Mouse (Mus musculus) 3134 (cell line): ENCODE measurements at regions not wholly inside any gene's neighbourhood (a gene's known extent, or its start where the extent isn't known, plus 50 kb on each side); places are given as distances from the start of the nearest gene placed in this dataset.
A peak's percentile ranks its signal among the peaks of the same experiment; 100 is the strongest.

ENCODE experiments used
- DNase-seq: peaks from one replicate; pipeline ENCODE4 v3.0.0-alpha.2; 2011; ENCODE audit warnings: low spot score; ENCODE audit not compliant: insufficient read length; ENCODE audit errors: extremely low read depth

DNA sequence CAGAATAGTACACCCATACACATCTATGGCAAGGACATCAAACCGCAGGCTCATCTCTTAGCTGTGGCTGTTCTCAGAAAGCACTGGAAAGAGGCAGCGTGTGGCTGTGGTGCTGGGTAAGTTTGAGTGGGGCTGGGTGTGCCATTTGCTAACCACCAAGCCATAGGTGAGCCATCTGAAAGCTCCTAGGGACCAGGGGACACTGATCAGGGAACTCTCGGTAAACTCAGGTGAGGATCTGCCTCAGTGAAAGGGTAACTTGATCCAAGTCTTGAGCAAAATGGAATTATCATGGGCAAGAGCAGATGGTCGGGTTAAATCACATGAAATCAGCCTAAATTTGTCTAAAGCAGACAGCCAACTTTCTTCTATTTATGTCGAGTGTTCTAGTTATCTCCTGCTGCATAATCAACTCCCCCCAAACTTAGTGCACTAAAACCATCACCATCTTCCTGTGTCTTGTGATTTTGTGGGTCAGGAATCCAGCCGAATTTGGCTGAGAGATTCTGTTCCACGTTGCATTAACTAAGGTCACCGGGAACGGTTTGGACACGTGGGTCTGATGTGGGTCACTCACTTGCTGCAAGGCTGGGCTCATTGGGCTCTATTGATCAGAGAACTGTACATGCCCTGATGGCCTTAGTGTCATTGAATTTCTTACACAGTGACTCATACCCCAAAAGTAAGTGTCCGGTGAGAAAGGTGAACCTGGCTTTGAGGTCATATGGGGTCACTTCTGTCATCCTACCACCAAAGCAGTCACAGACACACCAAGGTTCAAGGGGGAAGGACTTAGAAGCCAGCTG is 78.9 kb upstream of the Hes1 start:
- no peak for DNase-seq

DNA sequence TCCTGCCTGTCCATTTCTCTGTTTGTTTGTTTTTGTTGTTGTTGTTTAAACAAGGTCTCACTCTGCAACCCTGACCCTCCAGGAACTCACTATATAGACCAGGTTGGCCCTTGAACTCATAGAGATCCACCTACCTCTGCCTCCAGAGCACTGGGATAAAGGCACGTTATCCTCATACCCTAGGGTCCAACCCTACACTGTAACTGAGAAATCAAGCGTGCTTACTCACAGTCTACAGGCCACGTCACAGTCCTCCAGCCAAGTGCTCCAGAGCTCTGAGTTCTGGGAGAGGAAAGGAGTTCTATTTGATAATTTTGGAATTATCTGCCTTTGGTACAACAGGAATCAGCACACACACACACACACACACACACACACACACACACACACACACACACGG is 76.6 kb upstream of the Hes1 start:
- no peak for DNase-seq

DNA sequence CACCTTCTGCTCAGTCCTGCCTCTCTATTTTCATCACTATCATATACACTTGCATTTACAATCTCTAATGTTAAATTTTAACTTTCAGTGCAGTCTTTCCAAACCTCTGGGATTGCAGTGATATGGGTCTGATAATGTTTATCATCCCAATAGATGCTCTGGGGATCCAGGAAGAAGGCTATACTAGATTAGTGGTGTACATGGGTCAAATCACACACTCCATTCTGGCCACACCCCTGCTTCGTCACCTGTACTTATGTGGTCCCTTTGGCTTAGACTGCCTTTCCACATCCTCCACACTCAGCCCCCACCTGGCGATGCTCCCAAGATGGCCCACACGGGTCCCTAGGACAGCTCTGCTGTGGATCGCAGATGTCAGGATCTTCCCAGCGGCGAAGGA is 76.2 kb upstream of the Hes1 start:
- DNase-seq, result no peak

DNA sequence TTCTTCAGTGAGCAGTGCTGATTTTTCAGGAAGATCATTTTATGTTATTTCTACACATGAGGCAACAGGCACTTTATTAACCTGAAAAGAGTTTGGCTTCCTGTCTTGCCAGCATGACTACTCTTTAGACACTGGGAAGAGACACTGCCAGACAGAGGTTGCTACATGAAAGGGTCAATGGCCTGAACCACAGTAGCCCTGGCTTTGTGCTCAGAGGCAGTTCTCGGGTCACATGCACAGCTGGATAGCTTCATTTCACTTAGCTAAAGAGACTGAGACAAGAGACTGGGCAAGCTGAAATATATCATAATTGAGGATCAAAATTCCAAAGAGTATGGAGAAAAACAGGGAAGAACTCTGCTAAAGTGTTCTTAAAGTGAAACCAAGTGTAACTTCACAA is 74.9 kb upstream of the Hes1 start:
- DNase-seq, result no peak

DNA sequence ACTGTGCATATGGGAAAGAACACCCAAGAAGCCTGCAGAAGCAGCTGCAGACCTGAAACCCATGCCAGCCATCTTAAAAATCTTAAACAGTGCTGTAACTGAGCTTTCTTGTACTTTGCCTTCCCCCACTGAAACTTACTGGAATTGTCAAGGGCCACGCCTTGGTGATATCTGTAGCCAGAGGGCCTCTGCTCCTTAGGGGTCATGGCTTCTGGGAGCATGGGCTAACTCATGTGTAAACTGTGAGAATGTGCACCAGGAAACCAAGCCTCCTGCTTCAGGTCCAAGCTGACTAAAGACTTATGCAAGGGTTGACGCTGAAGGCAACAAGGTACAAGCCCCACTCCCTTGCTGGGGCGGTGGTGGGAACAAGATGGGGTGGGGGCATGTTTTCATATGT is 73.8 kb upstream of the Hes1 start:
- no peak for DNase-seq

DNA sequence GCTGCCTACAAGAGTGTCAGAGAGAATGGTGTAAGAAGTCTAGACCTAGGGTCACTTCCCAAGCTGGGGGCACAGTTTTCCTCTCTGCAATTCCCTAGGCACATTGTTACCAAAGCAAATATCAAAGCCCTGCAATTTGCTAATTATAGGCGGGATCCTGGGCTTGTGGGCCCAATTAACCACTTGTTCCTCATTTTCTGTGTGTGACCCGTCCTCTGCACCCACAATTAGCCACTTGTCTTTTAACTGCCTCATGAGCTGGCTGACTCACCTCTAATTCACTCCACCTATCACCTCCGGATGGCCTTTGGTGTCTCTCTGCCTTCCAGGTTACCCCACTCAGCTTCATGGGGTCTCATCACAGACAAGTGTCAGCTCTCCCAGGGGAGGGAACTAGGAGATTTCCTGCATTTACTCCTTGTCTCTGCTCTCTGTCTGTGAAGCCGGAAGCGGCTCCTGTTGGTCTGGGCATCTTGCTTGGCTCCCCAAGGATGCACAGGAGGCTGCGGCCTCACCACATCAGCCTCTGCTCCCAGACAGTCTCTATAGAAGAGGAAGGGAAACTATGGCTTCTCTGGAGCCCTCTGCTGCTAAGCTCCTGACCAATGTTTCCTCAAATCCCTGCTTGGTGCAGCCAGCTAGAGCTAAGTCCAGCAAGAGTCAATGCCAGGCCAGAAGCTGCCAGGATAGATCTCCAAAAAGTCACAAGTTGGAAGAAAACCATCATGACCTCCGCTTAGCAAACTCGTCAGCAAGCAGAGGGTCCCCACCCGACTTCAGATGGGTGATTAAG is 73.2 kb upstream of the Hes1 start:
- no peak for DNase-seq

DNA sequence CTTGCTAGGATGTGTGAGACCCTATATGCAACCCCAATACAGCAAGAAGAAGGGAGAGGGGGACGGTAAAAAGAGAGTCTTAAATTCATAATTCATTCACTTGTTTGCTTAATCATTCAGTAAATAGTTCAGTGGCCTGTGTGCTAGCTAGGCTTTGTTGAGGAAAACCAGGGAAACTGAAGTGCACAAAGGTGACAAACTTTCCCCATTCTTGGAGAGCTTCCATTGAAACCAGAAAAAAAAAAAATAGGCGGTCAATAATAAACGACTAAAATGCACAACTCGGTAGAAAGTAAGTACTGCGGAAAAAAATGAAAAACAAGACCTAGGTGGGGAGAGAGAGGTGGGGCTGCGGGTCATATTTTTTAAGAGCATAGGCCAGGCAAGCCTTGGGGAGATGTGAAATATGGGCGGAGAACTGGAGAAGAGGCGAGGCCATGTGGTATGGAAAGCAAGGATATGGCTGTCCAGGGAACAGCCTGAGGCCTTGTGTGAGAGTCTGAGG is 72.3 kb upstream of the Hes1 start:
- no peak for DNase-seq

DNA sequence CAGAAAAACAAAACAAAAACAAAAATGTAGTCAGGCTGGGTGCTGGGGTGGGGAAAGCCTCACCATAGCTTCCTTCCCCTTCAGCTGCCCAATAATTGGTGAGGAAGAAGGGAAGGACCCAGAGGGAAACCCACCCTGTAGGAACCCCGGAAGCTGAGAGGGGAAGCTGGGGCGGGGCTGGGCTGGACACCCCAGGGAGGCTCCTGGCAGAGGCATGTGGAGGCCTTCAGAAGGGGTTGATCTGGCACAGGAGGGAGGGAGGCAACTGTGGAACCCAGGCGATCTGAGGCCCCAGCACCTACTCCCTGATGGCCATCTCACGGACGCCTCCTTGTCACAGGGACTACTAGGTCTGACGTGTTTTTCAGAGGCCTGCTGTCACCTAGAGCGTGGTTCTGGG is 71.1 kb upstream of the Hes1 start:
- DNase-seq, result no peak

DNA sequence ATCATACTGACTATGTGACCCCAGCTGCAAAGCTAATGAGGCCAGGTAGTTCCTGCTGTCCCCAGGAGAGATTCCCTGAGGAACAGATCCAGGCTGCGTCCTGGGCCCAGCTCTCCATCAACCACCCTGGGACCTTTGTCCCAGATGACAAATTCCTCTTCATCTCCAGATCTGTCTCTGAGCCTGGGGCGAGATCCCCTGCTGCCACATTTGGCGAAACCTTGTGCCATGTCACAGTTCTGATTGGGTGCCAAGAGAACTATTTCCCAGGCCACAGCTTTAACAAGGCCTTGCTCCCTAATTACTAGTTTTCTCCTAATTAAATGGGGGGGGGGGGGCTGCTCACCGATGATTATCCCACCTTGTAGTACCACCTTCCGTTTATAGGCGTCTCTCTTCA is 70.6 kb upstream of the Hes1 start:
- no peak for DNase-seq

GRCm38 (mm10) chr16:29996139-29997069 is 67.8 kb upstream of the Hes1 start:
- no peak for DNase-seq

DNA sequence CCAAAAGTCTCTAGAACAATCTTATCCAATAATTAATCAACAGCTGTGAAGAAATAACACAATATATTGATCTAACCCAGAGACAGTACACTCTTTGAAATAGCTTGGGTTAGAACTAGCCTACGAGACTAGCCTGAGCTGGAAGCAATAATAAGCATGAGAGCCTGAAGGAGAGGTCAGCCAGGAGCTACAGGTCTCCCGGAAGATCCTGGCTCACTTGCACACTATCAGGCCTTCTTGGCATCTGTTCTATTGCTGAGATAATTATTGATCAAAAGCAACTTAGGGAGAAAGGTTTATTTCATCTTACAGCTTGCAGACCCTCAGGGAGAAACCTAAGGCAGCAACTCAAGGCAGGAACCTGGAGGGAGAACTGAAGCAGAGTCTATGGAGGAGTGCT is 64.0 kb upstream of the Hes1 start:
- DNase-seq, result no peak

DNA sequence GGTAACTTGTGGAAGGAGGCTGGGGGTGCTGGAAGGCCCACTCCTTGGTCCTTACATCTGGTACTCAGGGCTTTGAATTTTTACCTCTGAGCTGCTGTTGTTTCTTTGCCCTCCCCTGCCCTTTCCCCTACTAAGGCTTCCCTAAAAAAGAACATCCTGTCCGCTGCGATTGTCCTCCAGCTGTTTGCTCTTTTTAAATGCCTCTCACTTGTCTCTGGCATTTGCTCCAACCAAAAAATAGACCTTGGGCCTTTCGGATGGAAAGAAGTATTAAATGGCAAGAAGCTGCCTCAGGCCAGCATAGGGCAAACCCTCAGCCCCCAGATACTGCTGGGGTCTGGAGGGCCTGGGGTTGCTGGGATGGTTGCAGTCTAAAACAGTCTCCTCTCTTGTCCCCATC is 59.1 kb upstream of the Hes1 start:
- DNase-seq, result no peak

DNA sequence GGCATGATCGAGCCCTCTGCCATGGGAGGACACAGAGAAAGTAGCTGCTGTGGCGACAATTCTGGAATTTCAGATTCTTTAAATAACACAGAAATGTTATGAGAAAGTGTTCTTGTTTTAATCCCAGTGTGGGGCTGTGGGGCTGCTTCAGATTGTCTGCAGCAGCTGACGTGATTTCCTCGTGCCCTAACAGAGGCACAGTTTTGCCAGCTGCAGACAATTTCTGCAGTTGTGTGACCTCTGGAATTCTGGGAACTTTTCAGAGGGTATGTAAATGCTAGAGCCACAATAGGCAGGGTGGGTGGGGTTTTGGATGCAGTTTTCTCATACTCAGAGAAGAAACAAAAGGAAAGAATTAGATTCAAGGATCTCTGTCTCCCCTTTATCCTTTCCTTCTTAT is 57.4 kb upstream of the Hes1 start:
- DNase-seq, result no peak

- peak; percentile 96 for DNase-seq
Observed at GRCm38 (mm10) chr16:30008451-30009357, 55.5 kb upstream of the Hes1 start.

DNA sequence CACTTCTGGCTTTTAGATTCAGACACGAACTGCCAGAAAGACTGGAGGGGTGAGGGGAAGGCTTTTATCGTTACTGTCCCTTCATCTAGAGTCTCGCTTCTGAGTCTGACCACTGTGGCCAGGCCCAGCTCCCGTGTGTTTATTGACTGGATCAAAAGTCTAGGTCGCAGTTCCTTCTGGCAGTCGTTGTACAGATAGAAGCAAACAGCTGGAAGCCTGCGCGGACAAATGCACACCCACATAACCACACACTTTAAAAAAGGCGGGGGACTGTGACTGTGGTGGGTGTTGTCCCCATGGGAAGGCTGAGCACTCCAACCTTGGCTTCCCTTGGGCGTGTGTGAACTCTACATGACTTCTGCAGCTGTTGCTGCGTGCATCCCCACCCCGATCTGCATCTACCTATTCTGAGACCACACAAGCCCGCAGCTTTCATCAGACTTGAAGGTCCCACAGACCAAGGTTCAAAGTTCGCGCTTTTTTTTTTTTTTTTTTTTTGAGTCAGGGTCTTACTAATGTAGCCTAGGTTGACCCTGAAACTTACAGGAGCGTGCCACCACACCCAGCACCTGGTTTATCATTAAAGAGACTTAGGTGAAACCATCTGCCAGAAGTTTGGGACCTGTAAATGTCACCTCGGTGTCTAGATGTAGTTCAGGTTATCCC is 54.5 kb upstream of the Hes1 start:
- DNase-seq, result peak; percentile 53

DNA sequence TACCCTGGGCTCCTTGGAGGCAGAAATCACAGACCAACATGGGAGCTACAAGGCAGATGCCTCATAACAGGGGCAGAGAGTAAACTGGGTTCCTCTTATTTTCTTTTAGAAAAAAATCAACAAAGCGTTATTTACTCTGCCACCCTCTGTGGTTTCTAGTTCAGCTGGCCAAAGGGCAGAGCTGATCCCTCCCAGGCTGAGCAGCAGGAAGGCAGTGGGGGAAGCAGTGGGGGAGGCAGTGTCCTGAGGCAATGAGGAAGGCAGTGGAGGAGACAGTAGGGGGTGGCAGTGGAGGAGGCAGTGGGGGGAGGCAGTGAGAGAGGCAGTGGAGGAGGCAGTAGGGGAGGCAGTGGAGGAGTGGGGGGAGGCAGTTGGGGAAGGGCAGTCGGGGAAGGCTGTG is 51.1 kb upstream of the Hes1 start:
- no peak for DNase-seq

DNA sequence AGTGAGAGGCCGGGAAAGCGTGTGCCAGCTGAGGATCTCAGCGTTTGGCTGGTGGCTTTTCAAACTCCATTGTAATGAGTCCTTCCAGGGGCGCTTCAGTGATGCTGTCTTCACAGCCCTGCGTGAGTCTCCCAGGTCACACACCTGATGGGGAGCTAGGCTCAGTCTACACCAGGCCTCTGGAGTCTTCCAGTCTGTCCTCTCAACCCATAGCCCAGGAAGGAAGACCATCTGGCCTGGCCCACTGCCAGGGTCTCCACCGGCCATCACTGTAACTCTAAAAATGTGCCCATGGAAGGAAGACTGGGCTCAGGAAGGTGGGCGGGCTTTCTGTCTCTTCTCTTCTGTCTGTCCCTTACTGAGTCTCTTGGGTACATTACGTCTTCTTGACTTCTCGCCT is 50.2 kb upstream of the Hes1 start:
- no peak for DNase-seq
